Mouse (Mus musculus) cortical plate, adult 2 months (tissue): ENCODE results near the gene Nrm.

ENCODE experiments used
- CTCF ChIP-seq: fragments of 200-500 bp; IDR thresholded peaks from 2 replicates; pipeline ENCODE4 v1.5.1; 2011; ENCODE audit warnings: mild to moderate bottlenecking, control low read depth, low read length; ENCODE audit not compliant: insufficient read depth; ENCODE audit errors: extremely low read depth
- POLR2A ChIP-seq: fragments of 200-500 bp; IDR thresholded peaks from 2 replicates; pipeline ENCODE4 v1.6.1; 2011; ENCODE audit warnings: mild to moderate bottlenecking, low read length, control low read depth; ENCODE audit not compliant: insufficient read depth; ENCODE audit errors: extremely low read depth

DNA sequence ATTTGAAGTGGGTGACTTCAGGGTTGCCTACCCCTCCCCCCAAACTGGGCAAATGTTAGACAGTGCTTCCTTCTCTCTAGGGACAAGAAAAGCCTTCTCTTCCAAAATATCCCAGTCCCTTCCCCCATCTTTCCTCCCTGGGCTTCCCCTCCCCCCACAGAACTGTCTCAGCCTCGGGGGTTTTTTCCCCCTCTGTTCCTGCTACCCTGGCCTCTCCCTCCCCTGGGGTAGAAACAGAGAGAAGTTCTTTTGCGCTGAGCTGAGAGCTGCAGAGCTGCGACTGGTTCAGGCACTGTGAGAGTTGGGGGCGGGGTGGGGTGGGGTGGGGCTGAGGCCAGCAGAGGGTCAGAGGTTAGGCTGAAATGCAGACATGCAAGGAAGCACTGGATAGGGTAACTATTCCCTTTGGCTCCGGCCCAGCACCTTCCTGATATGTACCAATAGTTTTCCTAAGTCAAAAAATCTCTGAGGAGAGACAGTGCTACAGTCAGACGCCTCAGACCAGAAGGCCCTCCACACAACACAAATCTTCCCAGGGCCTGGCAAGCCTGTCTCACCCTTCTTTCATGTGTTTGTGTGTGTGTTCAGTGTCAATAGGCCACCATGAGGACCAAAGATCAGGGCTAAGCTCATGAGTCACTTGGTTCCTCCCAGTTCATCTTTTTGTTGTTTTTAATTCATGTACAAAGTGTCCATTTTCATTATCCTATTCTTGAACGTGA lies 8.4 kb downstream of the Nrm start:
- no peak for TF ChIP-seq CTCF
- TF ChIP-seq POLR2A, result no peak
